Mouse (Mus musculus) hindbrain, embryonic 12.5 days (tissue): ENCODE data around the gene Klhl40. TPM values are rescaled to one million over a fixed set of nuclear protein-coding genes. Genes with fewer than 3 reads are reported as not detected.

ENCODE experiments used
- polyA plus RNA-seq: library from polyadenylated mRNA; unstranded; fragments of >200 nt; fragmentation: Nextera tagmentation; extraction: Ambion mirVana; gene quantifications from 2 replicates; pipeline ENCODE4 v1.2.1, GENCODE M21; 2016

Klhl40 gene
- polyA plus RNA-seq, 1 experiment from 2014 or later, result 0.48 TPM

Other genes with a start within 250 kb of the Klhl40 start
- gene Lyzl4, start 135.5 kb upstream of the Klhl40 start, polyA plus RNA-seq, result 0.33 TPM in 1 of 2 replicates, not detected in the other
- gene Vipr1, start 134.9 kb upstream of the Klhl40 start, polyA plus RNA-seq, result 0.44 and 0.66 TPM in 2 replicates
- 25.9 and 28.7 TPM in 2 replicates for gene Sec22c, start 72.1 kb upstream of the Klhl40 start, polyA plus RNA-seq
- 103 and 130 TPM in 2 replicates for gene Ss18l2, start 67.3 kb upstream of the Klhl40 start, polyA plus RNA-seq
- 77.5 and 85.3 TPM in 2 replicates for gene Nktr, start 58.4 kb upstream of the Klhl40 start, polyA plus RNA-seq
- 11.6 and 12.4 TPM in 2 replicates for gene Zfp651, start 18.3 kb upstream of the Klhl40 start, polyA plus RNA-seq
- 0.13 and 0.15 TPM in 2 replicates for gene Hhatl, start 14.9 kb downstream of the Klhl40 start, polyA plus RNA-seq
- gene Ccdc13, start 61.9 kb downstream of the Klhl40 start, polyA plus RNA-seq, result 2.9 and 4.4 TPM in 2 replicates
- 139 and 144 TPM in 2 replicates for gene Higd1a, start 80.8 kb downstream of the Klhl40 start, polyA plus RNA-seq
- 1.2 and 1.3 TPM in 2 replicates for gene Ackr2, start 120.7 kb downstream of the Klhl40 start, polyA plus RNA-seq
- not detected in 2 replicates for gene Cyp8b1, start 138.7 kb downstream of the Klhl40 start, polyA plus RNA-seq
- 1.8 and 2.6 TPM in 2 replicates for gene Fam198a, start 173.4 kb downstream of the Klhl40 start, polyA plus RNA-seq
- gene Pomgnt2, start 219.5 kb downstream of the Klhl40 start, polyA plus RNA-seq, result 14.7 and 17.3 TPM in 2 replicates